Mouse (Mus musculus) limb, embryonic 14.5 days (tissue): ENCODE data around the gene Rassf7. TPM values are rescaled to one million over a fixed set of nuclear protein-coding genes. Genes with fewer than 3 reads are reported as not detected.

Experiments used
- ATAC-seq: fragments of 200-750 bp; cut with Nextera tagmentation; 2 replicates; pipeline ENCODE4 v1.8.0; 2017; ENCODE audit warnings: low read depth, moderate number of reproducible peaks, moderate TSS enrichment; ENCODE audit not compliant: low FRiP score
- DNase-seq: peaks from one replicate; pipeline ENCODE4 v3.0.0-alpha.2; 2015; ENCODE audit warnings: low spot score
- H3K27ac ChIP-seq: fragments of 300-500 bp; sonication (generic); replicated peaks from 2 replicates; pipeline ENCODE4 v1.5.1; 2014; ENCODE audit warnings: low read depth, mild to moderate bottlenecking, low read length, moderate library complexity, mixed read lengths
- H3K27me3 ChIP-seq: fragments of 300-500 bp; sonication (generic); 2 replicates; pipeline ENCODE4 v1.6.1; 2014; ENCODE audit warnings: low read length, mixed read lengths; ENCODE audit not compliant: control insufficient read depth, insufficient read depth
- H3K36me3 ChIP-seq: fragments of 300-500 bp; sonication (generic); 2 replicates; pipeline ENCODE4 v1.6.1; 2014; ENCODE audit warnings: mild to moderate bottlenecking, low read length, moderate library complexity, mixed read lengths; ENCODE audit not compliant: control insufficient read depth, insufficient read depth
- H3K4me1 ChIP-seq: fragments of 300-500 bp; sonication (generic); 2 replicates; pipeline ENCODE4 v1.6.1; 2014; ENCODE audit warnings: antibody characterized with exemption, low read length, mixed read lengths; ENCODE audit not compliant: control insufficient read depth, insufficient read depth
- H3K4me2 ChIP-seq: fragments of 300-500 bp; sonication (generic); replicated peaks from 2 replicates; pipeline ENCODE4 v1.6.1; 2014; ENCODE audit warnings: low read depth, mild to moderate bottlenecking, low read length, moderate library complexity; ENCODE audit not compliant: severe bottlenecking
- H3K4me3 ChIP-seq: fragments of 300-500 bp; sonication (generic); replicated peaks from 2 replicates; pipeline ENCODE4 v1.5.1; 2014; ENCODE audit warnings: low read length
- H3K9ac ChIP-seq: fragments of 300-500 bp; sonication (generic); 2 replicates; pipeline ENCODE4 v1.6.1; 2014; ENCODE audit warnings: mild to moderate bottlenecking, low read depth, low read length, moderate library complexity; ENCODE audit not compliant: severe bottlenecking
- H3K9me3 ChIP-seq: fragments of 300-500 bp; sonication (generic); 2 replicates; pipeline ENCODE4 v1.6.1; 2016; ENCODE audit warnings: low read length; ENCODE audit not compliant: control insufficient read depth
- POLR2A ChIP-seq: fragments of 200-500 bp; IDR thresholded peaks from 2 replicates; pipeline ENCODE4 v1.8.0; 2012; ENCODE audit warnings: inconsistent platforms, mild to moderate bottlenecking, moderate library complexity, borderline replicate concordance; ENCODE audit not compliant: insufficient read depth, insufficient read length; ENCODE audit errors: extremely low read depth
- WGBS: fragments of 180-500 bp; shearing (Covaris S2); extraction: QIAGEN DNeasy Blood & Tissue Kit; methylation state at CpG from one replicate; pipeline ENCODE4 v1.1.7; 2014; 5-methylcytosine and 5-hydroxymethylcytosine counted together
- polyA plus RNA-seq, 2 experiments: library from polyadenylated mRNA; depleted of rRNA in 1 of 2; stranded (reverse) in 1 of 2; unstranded in 1 of 2; fragments of >200 nt; fragmentation: Nextera tagmentation in 1 of 2; extraction: Ambion mirVana in 1 of 2; gene quantifications; 2 replicates each; pipeline versions ENCODE4 v1.2.1 to v1.2.3; 2012 to 2014

Rassf7 gene
- polyA plus RNA-seq, 2 experiments = 30.9 to 40.0 TPM

GRCm38 (mm10) chr7:141214310-141214709 lies 1.4 kb upstream of the Rassf7 start:
- Histone ChIP-seq H3K9ac (no peak overlapping the region), H3K27ac (no peak overlapping the region), H3K4me2 (no peak overlapping the region)

GRCm38 (mm10) chr7:141215880-141216733 lies 447 bp downstream of the Rassf7 start:
- ATAC-seq (peak; percentile 79), DNase-seq (peak; percentile 31)
- Histone ChIP-seq H3K4me3 (peak overlapping the region; percentile 59), H3K9ac (peak overlapping the region; percentile 68), H3K9me3 (no peaks in the 10 kb centered on the region), H3K4me1 (peaks cover 13% of the 10 kb centered on the region; the same call in 1 of the 2 replicates), H3K4me2 (peak overlapping the region; percentile 88), H3K27ac (0 out of 2 replicates have a peak overlapping the region, but pooled peaks have one; percentile 45), H3K36me3 (peaks cover 22% of the 10 kb centered on the region), H3K27me3 (no peaks in the 10 kb centered on the region)
- 0 out of 2 replicates have a peak, but pooled peaks have one; percentile 20 for TF ChIP-seq POLR2A
- 2% methylated on average over 28 of the region's 42 CpGs for WGBS

More at GRCm38 (mm10) chr7:141214310-141214709, 1.4 kb upstream of the Rassf7 start:
- Histone ChIP-seq H3K27me3 (no peaks in the 10 kb centered on the region), H3K4me1 (peaks cover 5% of the 10 kb centered on the region; the same call in 1 of the 2 replicates), H3K9me3 (no peaks in the 10 kb centered on the region), H3K4me3 (no peak overlapping the region), H3K36me3 (peaks cover 15% of the 10 kb centered on the region)
- no peak for TF ChIP-seq POLR2A
- DNase-seq = no peak
- ATAC-seq = no peak
- WGBS = 70% methylated on average over 3 of the region's 3 CpGs

- Histone ChIP-seq H3K9ac (no peak overlapping the region), H3K36me3 (peaks cover 22% of the 10 kb centered on the region), H3K4me2 (peak overlapping the region; percentile 88; the same call in 1 of the 2 replicates), H3K27ac (no peak overlapping the region), H3K27me3 (no peaks in the 10 kb centered on the region), H3K4me3 (peak overlapping the region; percentile 59; the same call in 1 of the 2 replicates), H3K9me3 (no peaks in the 10 kb centered on the region), H3K4me1 (peaks cover 13% of the 10 kb centered on the region; the same call in 1 of the 2 replicates)
- ATAC-seq = no peak
- 83% methylated on average over 11 of the region's 11 CpGs for WGBS
- DNase-seq = no peak
- no peak for TF ChIP-seq POLR2A
Observed at GRCm38 (mm10) chr7:141216894-141217293, 1.2 kb downstream of the Rassf7 start.

GRCm38 (mm10) chr7:141217343-141218013 lies 1.8 kb downstream of the Rassf7 start:
- H3K4me3 ChIP-seq = no peak overlapping the region
- peaks cover 22% of the 10 kb centered on the region for H3K36me3 ChIP-seq
- ATAC-seq = no peak
- peaks cover 18% of the 10 kb centered on the region for H3K4me1 ChIP-seq
- no peak overlapping the region for H3K9ac ChIP-seq
- no peaks in the 10 kb centered on the region for H3K27me3 ChIP-seq
- H3K27ac ChIP-seq = no peak overlapping the region
- no peak overlapping the region for H3K4me2 ChIP-seq
- WGBS = 88% methylated on average over 17 of the region's 17 CpGs
- no peak for TF ChIP-seq POLR2A
- no peak for DNase-seq
- H3K9me3 ChIP-seq = no peaks in the 10 kb centered on the region

- Histone ChIP-seq H3K4me2 (no peak overlapping the region), H3K4me3 (no peak overlapping the region), H3K27ac (no peak overlapping the region), H3K9ac (no peak overlapping the region), H3K27me3 (no peaks in the 10 kb centered on the region), H3K9me3 (no peaks in the 10 kb centered on the region), H3K4me1 (peaks cover 23% of the 10 kb centered on the region), H3K36me3 (peaks cover 22% of the 10 kb centered on the region)
- no peak for TF ChIP-seq POLR2A
- DNase-seq (no peak), ATAC-seq (no peak)
- WGBS = 81% methylated on average over 3 of the region's 3 CpGs
Observed at GRCm38 (mm10) chr7:141218141-141218540, 2.5 kb downstream of the Rassf7 start.
